Mouse (Mus musculus) right cerebral cortex, postnatal 25 days (tissue): ENCODE results near the gene Islr.

Source experiments
- DNase-seq: peaks from one replicate; pipeline ENCODE4 v3.0.0; 2022

Gene Islr

GRCm38 (mm10) chr9:58150733-58151361 is 53.3 kb downstream of the Islr start:
- DNase-seq, result no peak

- DNase-seq, result no peak
Measured at GRCm38 (mm10) chr9:58148806-58149205, 55.3 kb downstream of the Islr start.

- DNase-seq, result no peak
Measured at GRCm38 (mm10) chr9:58145417-58145816, 58.7 kb downstream of the Islr start.

DNA sequence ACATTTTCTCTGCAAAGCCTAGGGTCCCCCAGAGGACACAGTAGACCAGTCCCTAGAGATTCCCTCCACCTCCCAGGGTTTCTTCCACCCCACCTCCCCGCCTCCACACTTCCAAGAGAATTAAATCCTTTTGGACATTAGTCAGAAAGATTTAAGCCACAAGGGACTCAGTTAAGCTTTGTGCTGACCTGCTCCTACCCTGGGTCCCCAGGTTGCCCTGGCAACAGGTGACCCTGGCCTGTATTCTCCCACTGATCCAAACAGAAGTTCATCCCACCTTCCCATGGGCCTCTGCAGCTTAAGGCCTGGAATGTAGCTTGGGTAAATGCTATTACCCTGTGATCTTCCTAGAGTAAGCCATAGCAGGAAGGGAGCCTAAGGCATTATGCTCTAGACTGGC is 59.4 kb downstream of the Islr start:
- DNase-seq, result no peak

- no peak for DNase-seq
Measured at GRCm38 (mm10) chr9:58143419-58143818, 60.7 kb downstream of the Islr start.

GRCm38 (mm10) chr9:58139947-58140346 is 64.2 kb downstream of the Islr start:
- DNase-seq, result no peak

DNA sequence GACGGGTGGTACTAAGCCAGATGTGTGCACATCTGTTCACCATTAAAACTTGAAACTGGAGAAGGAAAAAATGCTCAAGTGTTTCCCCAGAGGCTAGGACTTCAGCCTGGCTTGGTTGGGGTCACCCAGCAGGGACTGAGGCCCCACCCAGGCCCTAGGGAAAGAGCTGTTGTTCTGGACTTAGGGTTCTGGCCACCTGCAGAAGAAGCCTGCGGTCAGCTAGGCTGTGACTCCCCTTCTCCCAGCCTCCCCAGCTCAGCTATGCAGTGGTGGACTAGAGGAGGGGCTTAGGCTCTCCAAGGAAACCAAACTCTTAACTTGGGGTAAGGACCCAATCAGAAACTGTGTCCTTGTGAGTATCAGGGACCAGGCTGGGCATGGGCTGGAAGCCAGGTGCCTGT is 68.2 kb downstream of the Islr start:
- no peak for DNase-seq

GRCm38 (mm10) chr9:58134906-58135305 is 69.2 kb downstream of the Islr start:
- DNase-seq, result no peak

GRCm38 (mm10) chr9:58133893-58134884 is 69.9 kb downstream of the Islr start:
- DNase-seq, result no peak

- no peak for DNase-seq
Measured at GRCm38 (mm10) chr9:58131735-58132134, 72.4 kb downstream of the Islr start.

DNA sequence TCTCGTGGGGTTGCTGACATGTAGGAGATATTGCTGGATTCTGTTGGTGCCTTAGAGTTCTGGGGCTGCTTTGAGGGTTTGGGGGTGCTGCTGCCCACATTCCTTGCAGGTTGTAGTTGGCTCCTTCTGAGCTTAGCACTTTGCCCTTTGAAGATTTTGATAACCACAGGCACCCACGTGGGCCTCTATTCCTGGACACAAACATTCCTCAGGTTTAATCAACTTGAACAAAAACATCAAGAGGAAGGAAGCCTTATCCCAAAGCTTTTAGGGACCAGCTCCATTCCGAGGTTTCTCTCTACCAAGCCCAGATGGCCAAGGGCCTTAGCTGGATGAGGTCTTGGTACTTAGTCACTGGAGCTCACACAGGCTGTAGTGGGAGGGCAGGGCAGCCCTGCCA is 73.2 kb downstream of the Islr start:
- no peak for DNase-seq

- no peak for DNase-seq
Measured at GRCm38 (mm10) chr9:58129508-58129907, 74.6 kb downstream of the Islr start.

DNA sequence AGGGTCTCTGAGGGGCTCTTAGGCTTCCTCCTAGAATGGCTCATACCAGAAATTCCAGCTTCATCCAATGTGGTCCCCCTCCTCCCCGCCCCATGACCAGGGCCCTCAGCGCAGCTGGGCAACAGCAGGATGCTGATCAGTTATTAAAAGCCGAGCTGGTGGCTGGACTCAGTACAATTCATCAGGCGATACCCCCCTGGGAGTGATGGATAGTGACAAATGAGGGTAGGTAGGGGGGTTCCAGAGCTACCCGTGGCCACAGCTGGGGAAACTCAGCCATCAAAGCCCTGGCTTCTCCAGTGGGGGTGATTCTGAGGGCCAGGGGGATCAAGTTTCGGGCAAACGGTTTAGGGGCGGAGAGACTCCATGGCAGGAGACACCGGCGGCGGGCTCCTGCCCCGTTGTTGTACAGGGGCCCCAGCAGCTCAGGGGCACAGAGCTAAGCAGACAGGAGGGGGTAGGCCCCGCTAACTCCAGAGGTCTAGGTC is 75.1 kb downstream of the Islr start:
- DNase-seq, result no peak

DNA sequence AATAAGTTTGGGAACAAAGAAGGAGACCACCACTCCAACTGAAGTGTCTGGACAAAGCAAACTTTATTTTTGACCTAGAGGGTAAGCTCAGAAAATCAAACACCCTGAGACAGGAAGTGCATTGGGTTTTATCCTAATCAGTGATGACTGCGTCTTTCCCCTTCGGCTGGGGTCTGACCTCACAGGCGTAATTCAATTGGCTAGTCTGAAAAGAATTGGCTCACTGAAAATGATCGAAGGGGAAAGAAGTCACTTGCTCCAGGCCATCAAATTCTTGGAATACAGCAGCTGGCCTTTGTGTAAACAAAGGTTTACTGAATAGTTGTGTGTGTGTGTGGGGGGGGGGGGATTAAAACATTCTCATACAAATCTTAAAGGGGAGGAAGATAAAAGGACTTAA is 78.3 kb downstream of the Islr start:
- no peak for DNase-seq

DNA sequence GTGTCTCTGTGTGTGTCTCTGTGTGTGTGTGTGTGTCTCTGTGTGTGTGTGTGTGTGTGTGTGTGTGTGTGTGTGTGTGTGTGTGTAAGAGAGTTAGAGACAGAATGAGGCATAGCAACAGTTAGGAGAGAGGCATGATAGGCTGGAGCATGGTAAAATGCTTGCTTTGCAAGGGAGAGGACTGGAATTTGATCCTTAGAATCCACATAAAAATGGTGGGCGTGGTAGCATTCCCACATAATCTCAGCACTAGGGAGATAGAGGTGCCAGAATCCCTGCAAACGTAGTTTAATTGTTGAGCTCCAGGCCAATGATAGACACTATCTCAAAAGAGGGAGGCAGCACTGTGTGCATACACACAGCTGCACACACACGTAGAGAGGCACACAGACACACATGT is 79.0 kb downstream of the Islr start:
- no peak for DNase-seq

GRCm38 (mm10) chr9:58118671-58119070 is 85.4 kb downstream of the Islr start, which contains the start of gene Ccdc33:
Ccdc33 (minus strand) TSS chr9:58118823.
- no peak for DNase-seq

- DNase-seq, result no peak
Measured at GRCm38 (mm10) chr9:58116024-58116651, 88.0 kb downstream of the Islr start.

GRCm38 (mm10) chr9:58115297-58115925 is 88.7 kb downstream of the Islr start:
- no peak for DNase-seq

DNA sequence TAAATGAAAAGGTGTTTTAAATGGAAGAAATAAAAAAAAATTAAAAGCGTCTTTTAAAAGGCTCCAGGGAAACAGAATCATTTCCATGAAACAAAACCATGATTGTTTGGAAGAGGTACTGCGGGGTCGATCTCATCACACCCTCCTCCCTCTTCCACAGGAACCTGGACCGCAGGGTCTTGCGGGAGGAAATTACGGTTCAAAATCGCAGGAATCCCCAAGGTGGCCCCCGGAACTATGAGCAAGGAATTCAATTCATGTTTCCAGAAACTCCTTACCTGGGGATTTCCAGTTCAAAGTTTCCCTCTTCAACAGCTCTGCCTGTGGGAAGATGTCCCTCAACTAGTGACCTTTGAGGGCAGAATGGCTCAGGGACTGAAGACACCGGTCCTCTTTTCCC is 90.1 kb downstream of the Islr start:
- no peak for DNase-seq

GRCm38 (mm10) chr9:58113279-58113884 is 90.7 kb downstream of the Islr start:
- no peak for DNase-seq

DNA sequence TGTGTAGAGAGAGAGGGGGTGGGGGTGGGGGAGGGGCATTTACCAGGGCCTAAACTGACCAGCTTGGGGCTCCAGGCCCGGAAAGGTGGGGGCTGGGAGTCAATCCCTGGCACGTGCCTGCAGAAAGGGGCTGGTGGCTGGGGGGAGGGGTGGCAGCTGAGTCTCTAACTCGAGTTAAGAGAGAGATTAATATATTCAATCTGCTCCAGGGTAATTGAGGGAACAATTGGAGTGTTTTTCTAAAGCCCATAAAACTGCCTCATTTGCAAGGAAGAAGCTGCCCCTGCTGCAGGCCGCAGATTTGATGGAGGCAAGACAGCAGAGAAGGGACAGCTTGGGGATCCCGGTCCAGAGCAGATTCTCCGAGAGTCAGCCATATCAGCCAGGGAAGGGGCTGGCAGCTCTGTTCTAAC is 91.2 kb downstream of the Islr start:
- DNase-seq, result no peak

GRCm38 (mm10) chr9:58112321-58112751 is 91.8 kb downstream of the Islr start:
- no peak for DNase-seq
